Mouse (Mus musculus) small intestine, adult 2 months (tissue): ENCODE results near the gene Mctp1. TPM values are rescaled to one million over a fixed set of nuclear protein-coding genes. Genes with fewer than 3 reads are reported as not detected.

Experiments used
- H3K27ac ChIP-seq: fragments of 200-500 bp; 2 replicates; pipeline ENCODE4 v1.5.1; 2012; ENCODE audit warnings: low read depth, low read length, control low read depth, inconsistent platforms; ENCODE audit not compliant: insufficient read depth
- H3K27me3 ChIP-seq: fragments of 200-500 bp; 2 replicates; pipeline ENCODE4 v1.6.1; 2012; ENCODE audit warnings: mild to moderate bottlenecking, moderate library complexity, low read length, inconsistent platforms; ENCODE audit not compliant: control insufficient read depth, insufficient read depth
- H3K36me3 ChIP-seq: fragments of 200-500 bp; 2 replicates; pipeline ENCODE4 v1.6.1; 2012; ENCODE audit warnings: mild to moderate bottlenecking, low read length, control low read depth, inconsistent platforms; ENCODE audit not compliant: control insufficient read depth, insufficient read depth
- H3K4me1 ChIP-seq: fragments of 200-500 bp; 2 replicates; pipeline ENCODE4 v1.6.1; 2012; ENCODE audit warnings: low read length, inconsistent platforms, mixed read lengths; ENCODE audit not compliant: control insufficient read depth, insufficient read depth, insufficient read length
- H3K4me3 ChIP-seq: fragments of 200-500 bp; 2 replicates; pipeline ENCODE4 v1.5.1; 2012; ENCODE audit warnings: low read depth, mild to moderate bottlenecking, control low read depth, inconsistent platforms, low read length, moderate library complexity
- CTCF ChIP-seq: fragments of 200-500 bp; IDR thresholded peaks from 2 replicates; pipeline ENCODE4 v1.5.1; 2012; ENCODE audit warnings: low read depth, mild to moderate bottlenecking, control low read depth, inconsistent platforms, low read length, moderate library complexity, mixed read lengths; ENCODE audit not compliant: insufficient replicate concordance, insufficient read length; ENCODE audit errors: extremely low read depth
- POLR2A ChIP-seq: fragments of 200-500 bp; IDR thresholded peaks from 2 replicates; pipeline ENCODE4 v1.6.1; 2012; ENCODE audit warnings: low read depth, mild to moderate bottlenecking, control low read depth, inconsistent platforms, low read length, moderate library complexity
- WGBS: fragments of 180-500 bp; shearing (Covaris S2); methylation state at CpG from one replicate; pipeline ENCODE4 v1.1.7; 2018; 5-methylcytosine and 5-hydroxymethylcytosine counted together
- polyA plus RNA-seq: library from polyadenylated mRNA; depleted of rRNA; stranded (reverse); fragments of >200 nt; gene quantifications from 2 replicates; pipeline ENCODE4 v1.2.3, GENCODE M21; 2012

The Mctp1 gene
- polyA plus RNA-seq, 1 experiment: 0.14 TPM

DNA sequence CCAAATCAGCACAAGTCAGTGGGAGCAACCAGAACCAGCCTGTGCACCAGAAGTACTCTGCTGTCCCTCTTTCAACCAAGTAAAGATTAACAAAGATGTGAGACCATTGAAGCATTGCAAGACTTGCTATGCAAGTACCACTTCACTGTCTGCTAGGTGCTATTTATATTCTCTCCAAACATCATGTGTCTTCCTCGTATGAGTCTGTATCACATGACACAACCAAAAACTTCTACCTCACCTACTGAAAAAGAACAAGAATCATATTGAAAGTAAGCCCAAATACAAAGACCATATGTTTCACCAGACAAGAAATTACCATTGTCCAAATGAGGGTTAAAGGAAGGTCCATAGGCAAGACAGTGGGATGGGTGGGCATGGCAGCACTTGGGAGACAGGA is 306.4 kb downstream of the Mctp1 start:
- no peaks in the 10 kb centered on the region for H3K4me1 ChIP-seq
- WGBS: 65% methylated on average over 1 of the region's 1 CpGs
- H3K4me3 ChIP-seq: no peak overlapping the region
- no peaks in the 10 kb centered on the region for H3K36me3 ChIP-seq
- no peak for TF ChIP-seq POLR2A
- no peak for TF ChIP-seq CTCF
- H3K27ac ChIP-seq: no peak overlapping the region
- no peaks in the 10 kb centered on the region for H3K27me3 ChIP-seq

GRCm38 (mm10) chr13:76734013-76734412 is 349.7 kb downstream of the Mctp1 start:
- TF ChIP-seq CTCF (no peak), POLR2A (no peak)
- no peaks in the 10 kb centered on the region for H3K36me3 ChIP-seq
- H3K27me3 ChIP-seq: no peaks in the 10 kb centered on the region
- H3K27ac ChIP-seq: no peak overlapping the region
- no peaks in the 10 kb centered on the region for H3K4me1 ChIP-seq
- no peak overlapping the region for H3K4me3 ChIP-seq

- no peak for TF ChIP-seq CTCF
- no peak for TF ChIP-seq POLR2A
- H3K4me1 ChIP-seq: no peaks in the 10 kb centered on the region
- 57% methylated on average over 4 of the region's 4 CpGs for WGBS
- H3K36me3 ChIP-seq: no peaks in the 10 kb centered on the region
- H3K27me3 ChIP-seq: no peaks in the 10 kb centered on the region
- H3K4me3 ChIP-seq: no peak overlapping the region
- no peak overlapping the region for H3K27ac ChIP-seq
Measured at GRCm38 (mm10) chr13:76750663-76751429, 366.5 kb downstream of the Mctp1 start.

DNA sequence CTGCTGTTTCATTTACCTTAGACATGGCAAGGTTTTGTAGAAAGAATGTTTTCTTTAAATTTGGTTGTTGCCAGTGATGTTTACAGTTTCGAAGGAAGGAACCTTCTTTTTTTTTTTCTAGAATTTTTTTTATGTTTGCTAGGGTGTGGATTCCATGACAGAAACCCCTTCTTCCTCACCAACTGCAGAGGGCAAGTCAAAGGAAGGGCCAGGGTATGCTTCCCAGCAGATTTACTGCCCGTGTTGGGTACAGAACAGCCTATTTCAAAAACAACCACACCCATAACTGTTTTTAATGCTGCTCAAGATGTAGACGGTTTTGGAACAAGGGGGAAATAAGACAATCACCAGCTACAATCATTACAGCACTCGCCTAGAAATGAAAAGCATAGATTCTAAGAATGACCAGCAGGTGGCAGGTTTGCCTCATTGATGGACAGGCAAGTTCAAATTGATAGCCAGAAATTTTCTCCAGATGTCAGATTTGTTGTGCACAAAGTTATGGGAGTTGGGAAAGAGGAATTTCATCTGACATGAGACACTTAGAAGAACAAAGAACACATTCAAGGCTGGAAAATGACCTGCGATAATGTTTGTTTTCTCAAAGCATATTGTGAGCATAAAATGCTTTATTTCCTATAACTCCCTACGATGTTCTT is 375.6 kb downstream of the Mctp1 start:
- Histone ChIP-seq H3K4me3 (no peak overlapping the region), H3K27ac (no peak overlapping the region), H3K27me3 (no peaks in the 10 kb centered on the region), H3K4me1 (no peaks in the 10 kb centered on the region), H3K36me3 (no peaks in the 10 kb centered on the region)
- TF ChIP-seq CTCF: no peak
- TF ChIP-seq POLR2A: no peak
- 34% methylated on average over 6 of the region's 6 CpGs for WGBS

DNA sequence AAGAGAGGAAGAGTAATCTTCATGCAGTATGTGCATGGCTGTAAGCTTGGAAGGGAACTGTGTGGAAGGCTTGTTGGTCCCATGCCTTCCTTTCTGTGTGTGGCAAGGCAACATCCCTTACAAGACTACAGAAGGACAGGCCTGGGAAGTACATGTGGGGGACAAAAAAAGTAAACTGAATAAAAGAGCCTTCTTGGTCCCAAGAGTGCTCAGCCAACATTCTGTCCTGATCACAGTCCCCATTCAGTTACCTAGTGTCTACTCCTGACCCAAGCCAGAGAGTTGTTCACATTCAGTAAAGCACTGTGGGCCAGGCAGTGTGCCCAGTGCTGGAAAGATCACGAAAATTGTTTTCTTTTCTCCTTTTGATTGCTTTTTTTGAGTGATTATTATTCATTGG is 415.3 kb downstream of the Mctp1 start:
- Histone ChIP-seq H3K4me1 (no peaks in the 10 kb centered on the region), H3K36me3 (no peaks in the 10 kb centered on the region), H3K27me3 (no peaks in the 10 kb centered on the region), H3K4me3 (no peak overlapping the region), H3K27ac (no peak overlapping the region)
- TF ChIP-seq CTCF (no peak), POLR2A (no peak)
- WGBS: 58% methylated on average over 1 of the region's 1 CpGs

GRCm38 (mm10) chr13:76801126-76801632 is 416.8 kb downstream of the Mctp1 start:
- Histone ChIP-seq H3K27ac (no peak overlapping the region), H3K27me3 (no peaks in the 10 kb centered on the region), H3K4me1 (no peaks in the 10 kb centered on the region), H3K4me3 (no peak overlapping the region), H3K36me3 (no peaks in the 10 kb centered on the region)
- WGBS: 71% methylated on average over 6 of the region's 6 CpGs
- no peak for TF ChIP-seq CTCF
- TF ChIP-seq POLR2A: no peak

DNA sequence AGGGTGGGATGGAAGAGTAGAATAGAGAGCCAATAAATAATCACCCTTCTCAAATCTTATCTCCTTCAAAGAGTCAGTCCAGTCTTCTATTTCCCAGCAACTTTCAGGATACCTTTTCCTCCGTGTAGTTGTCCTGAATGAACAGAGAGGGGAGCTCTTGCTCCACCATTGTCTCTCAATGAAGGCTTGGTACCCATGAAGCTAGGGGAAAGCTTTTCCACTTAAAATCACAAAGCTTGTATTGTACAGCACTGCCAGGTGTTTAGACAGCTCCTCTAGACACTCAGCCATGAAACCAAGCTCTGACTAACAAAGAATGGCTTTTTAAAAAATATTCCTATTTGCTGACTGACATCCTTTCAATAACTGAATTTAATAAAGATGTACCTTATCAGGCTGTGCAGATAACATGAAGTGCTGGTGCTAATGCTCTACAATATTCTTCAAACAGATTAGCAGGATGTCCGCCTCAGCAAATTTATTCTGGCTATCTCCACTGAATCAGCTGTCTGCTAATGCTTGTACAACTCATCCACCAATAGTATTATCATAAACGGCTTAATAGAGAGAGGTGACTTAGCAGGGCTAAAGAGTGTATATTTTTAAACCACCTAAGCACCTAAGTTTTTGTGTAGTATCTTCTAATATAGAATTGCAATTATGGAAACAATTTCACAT is 417.9 kb downstream of the Mctp1 start:
- TF ChIP-seq POLR2A: no peak
- no peak for TF ChIP-seq CTCF
- Histone ChIP-seq H3K36me3 (no peaks in the 10 kb centered on the region), H3K27me3 (no peaks in the 10 kb centered on the region), H3K4me3 (no peak overlapping the region), H3K27ac (no peak overlapping the region), H3K4me1 (no peaks in the 10 kb centered on the region)
- 33% methylated on average over 3 of the region's 3 CpGs for WGBS
